Mouse (Mus musculus) brain, embryonic 14.5 days (tissue): Measurements from ENCODE around the gene Lancl1.

Source experiments
- CTCF ChIP-seq: fragments of 200-500 bp; IDR thresholded peaks from 2 replicates; pipeline ENCODE4 v1.5.1; 2012; ENCODE audit warnings: inconsistent platforms, mild to moderate bottlenecking, moderate library complexity, borderline replicate concordance; ENCODE audit not compliant: insufficient read depth, insufficient read length; ENCODE audit errors: extremely low read depth
- POLR2A ChIP-seq: fragments of 200-500 bp; IDR thresholded peaks from 2 replicates; pipeline ENCODE4 v1.6.1; 2012; ENCODE audit warnings: mild to moderate bottlenecking, inconsistent platforms, borderline replicate concordance; ENCODE audit not compliant: poor library complexity, insufficient read depth, insufficient read length, severe bottlenecking; ENCODE audit errors: extremely low read depth

DNA sequence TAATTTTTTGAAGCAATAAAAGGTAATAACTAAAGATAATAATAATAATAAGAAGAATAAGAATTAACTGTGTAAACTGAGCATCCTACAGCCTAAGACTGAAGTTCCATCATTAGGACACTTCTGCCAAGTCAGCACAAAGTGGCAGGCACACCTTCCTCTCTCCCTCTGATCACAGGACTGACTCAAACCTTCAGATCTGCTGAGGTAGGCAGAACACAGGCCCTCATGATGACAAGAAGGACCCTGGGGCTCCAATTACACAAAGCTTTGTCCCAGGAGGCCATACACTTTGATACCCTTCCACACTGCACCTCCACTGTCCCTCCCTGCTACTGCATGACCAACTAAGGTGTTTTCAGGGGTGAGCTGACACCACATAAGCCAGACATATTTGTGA, 1.5 kb downstream of the Lancl1 start:
- TF ChIP-seq CTCF (no peak), POLR2A (no peak)
